Mouse (Mus musculus) heart, embryonic 10.5 days (tissue): ENCODE data around the gene Cers5. TPM values are rescaled to one million over a fixed set of nuclear protein-coding genes. Genes with fewer than 3 reads are reported as not detected.
A peak's percentile ranks its signal among the peaks of the same experiment; 100 is the strongest.
"Not testable (repeated sequence)": the region's sequence is repeated elsewhere in the genome, so short reads cannot be mapped to it uniquely, and the experiment has no call there.

Experiments used
- DNase-seq: peaks from one replicate; pipeline ENCODE4 v3.0.0-alpha.2; 2017; ENCODE audit warnings: low spot score
- H3K27ac ChIP-seq: fragments of 300-500 bp; sonication (generic); 2 replicates; pipeline ENCODE4 v1.5.1; 2016; ENCODE audit warnings: mild to moderate bottlenecking
- H3K27me3 ChIP-seq: fragments of 300-500 bp; sonication (generic); 2 replicates; pipeline ENCODE4 v1.6.1; 2016; ENCODE audit warnings: mild to moderate bottlenecking; ENCODE audit not compliant: poor library complexity, insufficient read depth, severe bottlenecking
- H3K36me3 ChIP-seq: fragments of 300-500 bp; sonication (generic); 2 replicates; pipeline ENCODE4 v1.6.1; 2016; ENCODE audit warnings: mild to moderate bottlenecking, moderate library complexity
- H3K4me1 ChIP-seq: fragments of 300-500 bp; sonication (generic); 2 replicates; pipeline ENCODE4 v1.6.1; 2016; ENCODE audit warnings: mild to moderate bottlenecking
- H3K4me3 ChIP-seq: fragments of 300-500 bp; sonication (generic); 2 replicates; pipeline ENCODE4 v1.5.1; 2016; ENCODE audit warnings: mild to moderate bottlenecking, moderate library complexity
- H3K9me3 ChIP-seq: fragments of 300-500 bp; sonication (generic); 2 replicates; pipeline ENCODE4 v1.6.1; 2016; ENCODE audit warnings: mild to moderate bottlenecking, moderate library complexity
- WGBS: fragments of 180-500 bp; shearing (Covaris S2); methylation state at CpG from one replicate; pipeline ENCODE4 v1.1.7; 2016; 5-methylcytosine and 5-hydroxymethylcytosine counted together
- polyA plus RNA-seq: library from polyadenylated mRNA; unstranded; fragments of >200 nt; fragmentation: Nextera tagmentation; extraction: Ambion mirVana; gene quantifications from 2 replicates; pipeline ENCODE4 v1.2.1, GENCODE M21; 2016

The Cers5 gene
- polyA plus RNA-seq, 1 experiment from 2014 or later = 56.5 TPM

DNA sequence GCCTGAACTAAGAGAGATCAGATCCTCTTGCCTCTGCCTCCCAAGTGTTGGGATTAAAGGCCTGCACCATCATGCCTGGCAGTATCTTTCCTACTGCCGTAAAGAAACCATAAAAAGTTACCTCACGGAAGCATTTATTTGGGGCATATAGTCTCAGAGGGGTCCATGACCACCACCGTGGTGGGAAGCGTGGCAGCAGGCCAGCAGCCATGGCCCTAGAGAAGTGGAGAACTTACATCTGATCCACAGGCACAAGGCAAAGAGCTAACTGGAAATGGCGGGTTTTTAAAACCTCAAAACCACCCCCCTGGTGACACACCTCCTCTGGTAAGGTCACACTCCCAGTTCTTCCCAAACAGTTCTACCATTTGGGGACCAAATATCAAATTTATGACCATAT is 44.5 kb downstream of the Cers5 start:
- Histone ChIP-seq H3K27ac (no peak overlapping the region), H3K4me1 (peaks cover 28% of the 10 kb centered on the region), H3K4me3 (no peak overlapping the region), H3K36me3 (peaks cover 42% of the 10 kb centered on the region), H3K9me3 (no peaks in the 10 kb centered on the region), H3K27me3 (no peaks in the 10 kb centered on the region)
- 94% methylated on average over 5 of the region's 5 CpGs for WGBS
- no peak for DNase-seq

DNA sequence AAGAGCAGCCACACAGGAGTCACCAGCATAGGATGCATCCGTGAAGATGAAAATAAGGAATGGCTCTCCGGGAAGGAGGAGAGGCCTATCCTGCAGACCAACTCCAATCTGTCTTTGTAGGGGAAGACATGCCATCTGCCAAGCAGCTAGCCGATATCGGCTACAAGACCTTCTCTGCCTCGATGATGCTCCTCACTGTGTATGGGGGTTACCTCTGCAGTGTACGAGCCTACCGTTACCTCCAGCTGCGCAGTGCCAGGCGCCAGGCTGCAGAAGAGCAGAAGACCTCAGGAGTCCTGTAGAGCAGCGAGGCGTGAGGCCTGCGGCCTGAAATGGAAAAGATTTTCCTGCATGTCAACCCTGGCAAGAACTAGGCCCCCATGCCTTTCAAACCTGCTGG is 45.2 kb downstream of the Cers5 start:
- no peak for DNase-seq
- Histone ChIP-seq H3K27me3 (no peaks in the 10 kb centered on the region), H3K9me3 (no peaks in the 10 kb centered on the region), H3K36me3 (peaks cover 36% of the 10 kb centered on the region), H3K27ac (no peak overlapping the region), H3K4me3 (no peak overlapping the region), H3K4me1 (peaks cover 34% of the 10 kb centered on the region)
- 97% methylated on average over 12 of the region's 12 CpGs for WGBS

DNA sequence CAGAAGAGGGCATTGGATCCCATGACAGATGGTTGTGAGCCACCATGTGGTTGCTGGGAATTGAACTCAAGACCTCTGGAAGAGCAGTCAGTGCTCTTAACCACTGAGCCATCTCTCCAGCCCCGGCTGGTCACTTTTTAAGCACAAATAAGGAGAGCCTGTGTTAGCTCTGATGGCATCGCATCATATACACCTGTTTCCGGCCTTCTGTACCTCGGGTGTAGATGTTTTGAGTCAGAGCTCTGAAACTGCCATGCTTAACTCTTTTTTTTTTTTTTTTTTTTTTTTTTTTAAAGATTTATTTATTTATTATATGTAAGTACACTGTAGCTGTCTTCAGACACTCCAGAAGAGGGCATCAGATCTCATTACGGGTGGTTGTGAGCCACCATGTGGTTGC is 45.6 kb downstream of the Cers5 start:
- H3K27ac ChIP-seq, H3K4me3 ChIP-seq, H3K27me3 ChIP-seq, H3K9me3 ChIP-seq, DNase-seq: not testable (repeated sequence)
- 94% methylated on average over 5 of the region's 5 CpGs for WGBS
- Histone ChIP-seq H3K4me1 (peaks cover 39% of the 10 kb centered on the region), H3K36me3 (peaks cover 37% of the 10 kb centered on the region)

DNA sequence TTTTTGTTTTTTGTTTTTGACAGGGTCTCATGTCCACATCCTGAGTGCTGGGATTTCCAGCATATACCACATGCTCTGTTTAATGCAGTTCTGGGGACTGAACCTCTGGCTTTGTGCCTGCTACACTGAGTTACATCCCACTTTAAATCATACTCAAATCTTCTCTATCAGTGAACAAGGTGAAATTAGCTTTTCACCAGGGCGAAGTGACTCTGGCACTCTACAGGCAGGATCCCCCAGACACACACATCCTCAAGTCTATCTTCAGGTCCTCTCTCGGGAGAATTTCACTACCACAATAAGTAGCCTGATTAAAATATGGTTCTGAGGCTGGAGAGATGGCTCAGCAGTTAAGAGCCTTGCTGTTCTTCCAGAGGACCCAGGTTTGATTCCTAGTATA is 46.1 kb downstream of the Cers5 start:
- peaks cover 43% of the 10 kb centered on the region for H3K4me1 ChIP-seq
- H3K27ac ChIP-seq = peak overlapping the region; percentile 97; the same call in 1 of the 2 replicates
- H3K27me3 ChIP-seq = no peaks in the 10 kb centered on the region
- WGBS = 64% methylated on average over 2 of the region's 2 CpGs
- peak overlapping the region; percentile 91 for H3K4me3 ChIP-seq
- no peak for DNase-seq
- no peaks in the 10 kb centered on the region for H3K9me3 ChIP-seq
- H3K36me3 ChIP-seq = peaks cover 32% of the 10 kb centered on the region

DNA sequence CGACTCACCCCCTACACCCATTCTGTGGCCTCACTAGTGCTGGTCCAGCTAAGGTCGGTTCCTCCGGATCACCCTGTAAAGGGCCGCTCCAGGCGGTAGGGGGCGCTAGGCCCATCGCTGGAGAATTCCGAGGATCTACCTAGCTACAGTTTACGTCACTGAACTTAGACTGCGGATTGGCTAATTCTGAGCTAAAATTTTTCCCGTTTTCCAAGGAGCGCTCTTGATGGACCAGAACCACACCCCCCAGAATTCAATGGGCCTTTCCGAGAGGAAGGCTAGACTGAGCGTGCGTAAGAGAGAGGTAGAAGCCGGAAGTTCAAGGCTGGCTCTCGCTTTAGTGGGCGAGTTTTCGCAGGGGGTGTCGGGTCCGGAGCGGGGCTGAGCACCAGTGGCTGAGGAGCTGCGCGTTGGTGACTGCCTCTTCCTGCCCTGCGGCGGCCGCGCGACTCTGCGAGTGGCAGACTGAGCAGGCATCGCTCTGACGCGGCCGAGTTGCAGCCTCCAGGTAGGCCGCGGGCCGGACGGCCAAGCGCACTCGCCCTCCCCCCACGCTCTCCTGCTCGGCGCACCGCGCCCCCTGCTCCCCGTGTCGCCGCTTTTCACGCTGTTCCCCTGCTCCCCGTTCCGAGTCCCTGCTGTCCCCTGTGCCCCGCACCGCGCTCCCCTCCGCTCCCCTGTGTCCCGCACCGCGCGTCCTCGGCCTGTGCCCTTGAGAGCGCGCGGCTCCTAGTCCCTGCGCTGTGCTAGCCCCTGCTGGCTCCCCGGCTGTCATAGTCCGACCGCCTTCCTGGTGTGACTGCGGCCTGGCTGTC is 47.1 kb downstream of the Cers5 start, which contains the start of gene Cox14:
Gene Cox14 (plus strand): TSS at position 278 of the 815 bp plus-strand sequence.
- under 1% methylated on average over 68 of the region's 68 CpGs for WGBS
- Histone ChIP-seq H3K4me1 (peaks cover 43% of the 10 kb centered on the region), H3K27me3 (no peaks in the 10 kb centered on the region), H3K27ac (peak within 1 kb of the TSS; percentile 97), H3K9me3 (no peaks in the 10 kb centered on the region), H3K4me3 (peak within 1 kb of the TSS; percentile 91), H3K36me3 (peaks cover 37% of the 10 kb centered on the region)
- DNase-seq = peak; percentile 98

DNA sequence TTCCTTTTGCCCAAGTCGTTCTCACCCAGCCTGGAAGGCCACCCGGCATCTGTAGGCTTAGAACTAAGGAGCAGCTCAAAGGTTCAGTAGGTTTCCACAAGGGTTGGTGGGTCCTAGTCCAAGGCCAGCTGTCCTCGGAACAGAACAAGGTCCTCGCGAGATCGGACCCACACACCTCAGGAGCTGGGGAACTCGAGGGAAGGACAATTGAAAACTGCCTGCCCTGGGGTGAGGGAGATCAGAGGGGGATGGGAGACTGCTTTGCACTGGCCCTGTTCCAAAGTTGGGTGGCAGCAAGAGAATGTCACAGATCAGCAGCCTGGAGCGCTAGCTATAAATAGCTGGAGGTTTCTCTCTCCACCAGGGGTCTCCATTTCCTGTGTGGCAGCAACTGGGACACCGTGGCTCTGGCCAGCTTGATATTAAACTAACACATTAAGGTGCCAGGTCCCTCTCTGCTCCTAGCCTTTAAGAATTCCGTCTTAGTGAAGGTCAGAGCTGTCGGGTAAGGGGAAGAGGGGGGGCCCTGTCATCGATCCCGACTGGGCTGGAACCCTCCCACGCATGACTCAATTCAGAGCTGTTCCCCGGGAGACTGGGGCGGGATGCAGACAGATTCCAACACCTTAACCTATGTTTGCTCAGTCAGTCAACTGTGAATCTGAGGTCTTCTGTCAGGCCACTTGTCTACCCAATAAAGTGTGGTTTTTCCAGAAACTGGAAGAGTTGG is 48.2 kb downstream of the Cers5 start:
- H3K27me3 ChIP-seq = no peaks in the 10 kb centered on the region
- DNase-seq = peak; percentile 92
- H3K4me3 ChIP-seq = peak overlapping the region; percentile 91
- no peaks in the 10 kb centered on the region for H3K9me3 ChIP-seq
- H3K27ac ChIP-seq = peak overlapping the region; percentile 97
- 7% methylated on average over 16 of the region's 16 CpGs for WGBS
- peaks cover 43% of the 10 kb centered on the region for H3K36me3 ChIP-seq
- H3K4me1 ChIP-seq = peaks cover 43% of the 10 kb centered on the region

DNA sequence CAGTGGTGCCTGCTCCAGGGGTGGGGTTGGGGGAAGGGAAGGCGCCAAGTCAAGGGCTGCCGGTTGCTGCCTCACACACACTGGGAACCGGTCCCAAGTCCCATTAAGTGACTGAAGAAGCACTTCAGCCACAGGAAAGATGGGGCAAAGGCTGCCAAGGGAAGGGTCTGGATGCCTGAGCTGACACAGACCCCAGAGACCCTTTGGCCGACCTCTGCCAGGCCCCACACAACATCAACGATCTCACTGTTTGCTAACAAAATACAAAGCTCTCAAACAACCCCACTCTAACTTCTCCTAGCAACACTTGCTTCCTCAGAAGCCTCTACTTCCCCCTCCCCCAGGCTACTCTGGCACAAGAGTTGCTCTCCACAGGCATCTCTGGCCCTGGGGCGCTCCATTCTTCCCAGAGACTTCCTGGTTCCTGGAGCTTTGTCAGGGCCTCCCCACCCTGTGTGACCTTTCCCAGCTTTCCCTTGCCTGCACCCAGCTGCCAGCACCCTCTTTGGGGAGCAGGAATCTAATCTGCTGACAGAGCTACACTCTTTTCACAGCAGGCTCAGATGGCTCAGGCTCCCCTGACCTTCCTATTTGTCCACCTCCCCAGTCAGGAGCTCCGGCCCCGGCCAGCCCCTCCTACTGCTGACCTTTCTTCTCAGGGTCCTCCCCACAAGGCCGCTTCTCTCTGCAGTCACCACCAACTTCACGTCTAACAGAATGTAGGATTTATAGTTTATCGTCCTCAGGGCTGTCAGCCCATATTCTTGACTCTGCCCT is 49.0 kb downstream of the Cers5 start:
- 14% methylated on average over 11 of the region's 11 CpGs for WGBS

DNA sequence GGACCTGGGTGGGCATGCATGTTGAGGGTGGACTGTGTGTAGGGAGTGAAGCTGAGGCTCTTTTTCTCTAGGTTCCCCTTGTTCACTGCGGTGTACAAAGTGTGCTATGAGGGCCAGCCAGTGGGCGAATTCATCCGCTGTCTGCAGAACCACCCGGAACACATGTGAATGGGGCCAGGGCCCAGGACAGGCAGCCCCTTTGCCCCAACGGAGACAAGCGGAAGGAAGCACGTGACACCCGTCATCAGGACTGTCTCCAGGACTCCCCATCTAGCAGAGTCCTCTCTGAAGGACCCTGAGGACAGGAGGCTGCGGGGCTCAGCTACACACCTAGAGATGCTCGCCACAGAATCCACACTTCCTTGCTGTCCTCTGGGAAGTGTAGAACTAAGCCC is 49.6 kb downstream of the Cers5 start:
- Histone ChIP-seq H3K27ac (peak overlapping the region; percentile 97), H3K4me1 (peaks cover 43% of the 10 kb centered on the region), H3K36me3 (peaks cover 41% of the 10 kb centered on the region), H3K4me3 (peak overlapping the region; percentile 91), H3K27me3 (no peaks in the 10 kb centered on the region), H3K9me3 (no peaks in the 10 kb centered on the region)
- no peak for DNase-seq
- WGBS = 47% methylated on average over 10 of the region's 10 CpGs

More for the DNA sequence above, 49.0 kb downstream of the Cers5 start:
- H3K9me3 ChIP-seq = no peaks in the 10 kb centered on the region
- peaks cover 43% of the 10 kb centered on the region for H3K4me1 ChIP-seq
- peaks cover 41% of the 10 kb centered on the region for H3K36me3 ChIP-seq
- H3K27me3 ChIP-seq = no peaks in the 10 kb centered on the region
- H3K4me3 ChIP-seq = peak overlapping the region; percentile 91
- H3K27ac ChIP-seq = peak overlapping the region; percentile 97
- no peak for DNase-seq

DNA sequence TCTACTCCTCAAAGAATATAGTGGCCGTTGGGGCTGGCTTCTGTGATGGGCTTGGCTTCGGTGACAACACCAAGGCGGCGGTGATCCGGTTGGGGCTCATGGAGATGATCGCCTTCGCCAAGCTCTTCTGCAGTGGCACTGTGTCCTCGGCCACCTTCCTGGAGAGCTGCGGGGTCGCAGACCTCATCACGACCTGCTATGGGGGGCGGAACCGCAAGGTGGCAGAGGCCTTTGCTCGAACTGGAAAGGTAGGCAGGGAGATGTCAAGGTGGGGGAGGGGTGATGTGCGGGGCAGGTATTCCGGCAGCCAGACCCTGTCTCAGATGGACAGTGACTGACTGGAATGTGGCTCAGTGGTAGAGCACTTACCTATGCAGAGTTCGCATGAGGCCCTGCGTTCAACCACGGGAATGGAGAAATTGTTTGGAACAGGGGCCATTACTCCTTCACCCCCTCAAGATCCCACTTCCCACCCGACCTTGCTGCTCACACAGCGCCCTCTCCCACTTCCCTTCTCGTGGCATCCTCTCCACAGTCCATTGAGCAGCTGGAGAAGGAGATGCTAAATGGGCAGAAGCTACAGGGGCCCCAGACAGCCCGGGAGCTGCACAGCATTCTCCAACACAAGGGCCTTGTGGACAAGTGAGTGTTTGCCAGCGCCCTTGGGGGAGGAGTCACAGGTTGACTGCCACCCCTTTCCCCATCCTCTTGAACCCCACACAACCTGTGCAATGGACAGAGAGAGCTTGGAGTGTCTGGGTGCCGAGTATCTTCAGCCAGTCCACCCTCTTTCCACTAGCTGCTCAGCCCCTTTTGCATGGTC is 50.6 kb downstream of the Cers5 start:
- no peak overlapping the region for H3K4me3 ChIP-seq
- H3K9me3 ChIP-seq = no peaks in the 10 kb centered on the region
- 77% methylated on average over 25 of the region's 25 CpGs for WGBS
- H3K36me3 ChIP-seq = peaks cover 39% of the 10 kb centered on the region
- 0 out of 2 replicates have a peak, but pooled peaks cover 7% of the 10 kb centered on the region for H3K27me3 ChIP-seq
- H3K4me1 ChIP-seq = peaks cover 50% of the 10 kb centered on the region
- 0 out of 2 replicates have a peak overlapping the region, but pooled peaks have one; percentile 19 for H3K27ac ChIP-seq
- no peak for DNase-seq

DNA sequence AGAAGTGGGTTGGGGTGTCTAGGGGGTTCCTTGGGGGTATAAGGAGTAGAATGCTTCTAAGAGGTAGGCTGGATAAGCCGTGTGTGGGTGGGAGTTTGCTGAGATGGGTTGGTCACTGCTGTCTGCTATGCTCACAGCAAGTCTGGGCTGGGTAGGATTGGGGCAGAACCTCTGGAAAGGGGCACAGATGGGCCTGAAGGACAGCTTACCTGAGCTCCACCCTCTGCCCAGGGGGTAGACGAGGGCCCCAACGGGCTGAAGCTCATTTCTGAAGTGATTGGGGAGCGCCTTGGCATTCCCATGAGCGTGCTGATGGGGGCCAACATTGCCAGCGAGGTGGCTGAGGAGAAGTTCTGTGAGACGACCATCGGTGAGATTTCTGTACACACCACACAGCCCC is 52.8 kb downstream of the Cers5 start:
- peaks cover 49% of the 10 kb centered on the region for H3K36me3 ChIP-seq
- no peak overlapping the region for H3K27ac ChIP-seq
- H3K9me3 ChIP-seq = no peaks in the 10 kb centered on the region
- H3K4me3 ChIP-seq = no peak overlapping the region
- H3K27me3 ChIP-seq = 0 out of 2 replicates have a peak, but pooled peaks cover 7% of the 10 kb centered on the region
- 70% methylated on average over 8 of the region's 8 CpGs for WGBS
- H3K4me1 ChIP-seq = peaks cover 50% of the 10 kb centered on the region
- DNase-seq = no peak

DNA sequence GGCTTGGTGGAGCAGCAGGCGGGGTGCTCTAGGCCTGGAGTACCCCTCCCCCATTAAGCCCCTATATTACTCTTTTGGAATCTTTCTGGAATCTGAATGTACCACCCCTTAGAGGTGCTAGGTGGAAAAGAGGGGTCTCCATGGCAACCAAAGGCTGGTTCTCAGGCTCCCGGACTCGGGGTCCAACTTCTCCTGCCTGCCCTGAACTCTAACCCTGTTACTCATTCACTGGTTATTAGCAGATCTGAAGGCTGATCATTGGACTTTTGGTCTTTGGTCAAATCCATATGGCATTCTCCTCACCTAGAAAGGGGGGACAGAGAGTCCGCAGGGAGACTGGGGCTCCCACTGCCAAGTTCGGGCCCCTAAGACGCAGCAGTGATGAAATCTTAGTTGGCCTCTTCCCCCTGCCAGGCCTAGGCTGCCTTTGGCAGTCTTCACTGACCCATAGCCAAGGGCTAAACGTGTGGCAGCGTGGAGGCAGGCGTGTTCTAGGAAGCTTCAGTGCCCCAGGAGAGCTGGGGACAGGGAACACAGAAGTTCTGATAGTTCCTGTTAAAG is 54.1 kb downstream of the Cers5 start:
- H3K36me3 ChIP-seq = peaks cover 59% of the 10 kb centered on the region
- H3K4me3 ChIP-seq = no peak overlapping the region
- WGBS = 92% methylated on average over 9 of the region's 9 CpGs
- no peak for DNase-seq
- H3K27me3 ChIP-seq = 0 out of 2 replicates have a peak, but pooled peaks cover 7% of the 10 kb centered on the region
- H3K4me1 ChIP-seq = peaks cover 46% of the 10 kb centered on the region
- H3K27ac ChIP-seq = no peak overlapping the region
- no peaks in the 10 kb centered on the region for H3K9me3 ChIP-seq
